Mouse (Mus musculus) ovary, postnatal 14 days (tissue): ENCODE measurements around the gene Nfasc.

Experiments
- DNase-seq: peaks from one replicate; pipeline ENCODE4 v3.0.0; 2022; ENCODE audit warnings: low spot score

Gene Nfasc

GRCm38 (mm10) chr1:132541171-132541823, 200.3 kb downstream of the Nfasc start:
- DNase-seq = no peak

GRCm38 (mm10) chr1:132540701-132541100, 200.9 kb downstream of the Nfasc start:
- no peak for DNase-seq

GRCm38 (mm10) chr1:132537736-132538135, 203.9 kb downstream of the Nfasc start:
- no peak for DNase-seq

DNA sequence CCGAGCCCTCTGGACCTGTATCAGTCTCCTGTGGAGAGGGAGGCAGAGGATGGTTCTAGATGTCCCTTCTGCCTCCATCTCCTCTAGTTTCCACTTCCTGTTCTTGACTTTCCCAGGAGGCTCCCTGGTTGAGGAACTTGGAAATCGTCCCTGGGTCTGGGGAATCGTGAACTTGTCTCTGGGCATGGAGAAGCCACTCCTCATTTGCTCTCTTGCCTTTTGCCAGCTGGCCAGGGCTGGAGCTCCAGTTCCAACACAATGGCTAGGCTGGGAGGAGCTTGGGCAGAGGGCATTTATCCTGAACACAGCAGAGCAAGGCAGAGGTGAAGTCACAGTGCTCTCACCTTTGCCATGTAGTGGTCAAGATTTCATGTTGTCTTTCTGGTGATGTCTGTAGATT, 205.2 kb downstream of the Nfasc start:
- DNase-seq = no peak

DNA sequence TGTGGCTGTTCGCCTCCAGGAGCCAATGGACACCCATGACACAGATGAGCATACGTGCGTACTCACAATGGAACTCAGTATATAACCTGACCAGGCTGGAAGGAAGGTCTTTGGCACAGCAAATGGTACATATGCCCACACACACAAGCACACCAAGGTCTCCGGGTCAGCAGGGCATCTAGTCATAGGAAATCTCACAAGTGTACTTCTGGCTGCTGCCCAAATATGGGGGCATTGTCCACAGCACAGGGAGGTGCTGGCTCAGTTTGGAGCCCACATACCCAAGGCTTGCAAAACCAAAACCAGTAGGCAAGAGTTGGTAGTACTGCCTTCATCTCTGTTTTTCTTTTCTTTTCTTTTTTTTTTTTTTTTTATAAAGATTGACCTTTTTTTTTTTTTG, 206.1 kb downstream of the Nfasc start:
- DNase-seq = no peak

GRCm38 (mm10) chr1:132533840-132534239, 207.8 kb downstream of the Nfasc start:
- no peak for DNase-seq

GRCm38 (mm10) chr1:132532521-132532920, 209.1 kb downstream of the Nfasc start:
- DNase-seq = no peak

DNA sequence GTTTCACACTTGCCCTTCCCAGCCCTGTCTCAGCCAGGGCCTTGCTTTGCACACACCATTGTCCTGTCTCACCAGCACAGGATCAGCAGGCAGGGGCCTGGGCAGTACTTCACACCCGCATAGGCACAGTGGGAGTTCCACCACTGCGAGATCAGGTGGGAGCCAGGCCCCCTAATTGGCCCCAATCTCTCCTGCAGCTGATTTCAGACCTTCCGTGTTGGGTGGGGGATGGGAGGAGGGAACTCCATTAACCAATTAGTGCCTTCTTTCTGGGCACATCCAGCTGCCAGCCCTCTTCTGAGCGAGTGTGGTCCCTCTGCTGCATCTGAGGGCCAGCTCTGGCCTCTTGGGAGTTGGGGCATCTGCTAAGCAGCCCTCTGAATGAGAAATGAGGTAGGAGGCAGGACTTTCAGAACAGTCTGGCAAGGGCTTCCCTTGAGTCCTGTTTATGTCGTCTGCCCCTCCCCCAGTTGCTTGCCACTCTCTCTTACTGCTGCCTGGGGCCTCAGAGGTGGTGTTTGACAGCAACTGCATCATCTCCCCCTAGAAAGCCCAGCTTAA, 210.9 kb downstream of the Nfasc start:
- no peak for DNase-seq

GRCm38 (mm10) chr1:132528647-132529334, 212.8 kb downstream of the Nfasc start:
- DNase-seq = no peak

DNA sequence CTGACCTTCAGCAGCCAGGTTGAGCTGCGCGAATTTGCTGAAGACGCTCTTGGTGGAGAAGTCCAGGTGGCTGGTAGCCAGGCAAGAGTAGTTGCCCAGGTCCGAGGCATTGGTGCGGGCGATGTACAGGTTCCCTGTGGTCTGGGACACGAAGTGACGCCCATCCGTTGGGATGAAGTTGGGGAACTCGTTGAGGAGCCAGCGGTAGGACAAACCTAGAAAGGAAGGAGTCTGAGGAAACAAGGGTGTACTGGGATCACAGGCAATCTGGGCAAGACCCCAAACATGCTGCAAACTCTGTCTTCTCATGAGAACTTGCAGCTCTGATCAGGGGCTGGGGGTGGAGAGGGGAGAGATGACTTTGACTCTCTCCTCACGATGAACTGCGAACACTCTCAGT, 213.5 kb downstream of the Nfasc start:
- no peak for DNase-seq

DNA sequence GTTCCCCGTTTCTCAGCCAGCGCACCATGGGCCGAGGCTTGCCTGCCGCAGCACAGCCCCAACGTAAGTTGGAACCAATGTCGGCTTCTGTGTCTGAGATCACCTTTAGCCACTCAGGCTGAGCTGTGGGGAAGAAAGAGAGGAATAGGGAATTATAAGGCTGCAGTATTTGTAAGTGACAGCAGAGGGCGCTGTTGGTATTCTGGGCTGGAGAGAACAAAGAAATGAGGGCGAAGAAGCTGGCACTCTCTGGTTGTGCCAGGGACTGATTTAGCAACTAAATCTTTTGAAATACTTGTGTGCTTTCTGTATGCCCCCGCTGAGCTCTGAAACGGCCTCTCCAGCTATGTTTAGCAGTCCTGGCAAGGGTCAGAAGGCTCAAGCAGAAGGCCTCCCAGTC, 215.8 kb downstream of the Nfasc start:
- peak; percentile 71 for DNase-seq

DNA sequence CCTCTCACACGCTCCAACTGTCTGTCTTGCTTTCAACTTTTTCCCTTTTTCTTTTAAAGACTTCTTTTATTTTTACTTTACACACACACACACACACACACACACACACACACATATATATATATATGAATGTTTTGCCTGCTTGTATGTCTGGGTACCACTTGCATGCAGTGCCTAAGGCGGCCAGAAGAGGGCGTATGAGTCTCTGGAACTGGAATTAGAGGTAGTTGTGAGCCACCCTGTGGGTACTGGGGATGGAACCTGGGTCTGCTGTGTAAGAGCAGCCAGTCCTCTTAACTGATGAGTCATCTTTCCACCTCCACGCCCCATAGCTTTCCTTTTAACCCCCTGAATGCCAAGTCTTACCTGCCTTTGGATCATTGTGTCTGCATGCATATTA, 217.7 kb downstream of the Nfasc start:
- DNase-seq = no peak

- DNase-seq = no peak
Observed at GRCm38 (mm10) chr1:132523048-132523447, 218.5 kb downstream of the Nfasc start.

GRCm38 (mm10) chr1:132520764-132521163, 220.8 kb downstream of the Nfasc start:
- peak; percentile 36 for DNase-seq

DNA sequence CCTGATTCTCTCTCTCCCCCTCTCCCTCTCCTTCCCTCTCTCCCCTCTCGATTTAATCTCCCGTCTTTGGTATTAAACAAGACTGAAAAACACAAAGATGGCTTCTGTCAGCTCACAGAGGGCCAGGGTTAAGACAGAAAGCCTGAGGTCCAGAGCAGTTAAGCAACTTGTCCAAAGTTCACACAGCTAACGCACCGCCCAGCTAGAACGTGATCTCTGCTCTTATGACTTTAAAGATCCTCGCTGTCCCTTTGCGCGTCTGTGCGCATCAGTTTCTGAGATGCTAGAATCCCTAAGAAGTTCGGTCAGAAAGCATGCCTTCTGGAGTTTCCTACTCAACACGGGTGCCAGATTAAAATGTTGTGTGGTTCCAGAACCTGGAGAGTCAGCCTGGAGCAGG, 221.9 kb downstream of the Nfasc start:
- no peak for DNase-seq

DNA sequence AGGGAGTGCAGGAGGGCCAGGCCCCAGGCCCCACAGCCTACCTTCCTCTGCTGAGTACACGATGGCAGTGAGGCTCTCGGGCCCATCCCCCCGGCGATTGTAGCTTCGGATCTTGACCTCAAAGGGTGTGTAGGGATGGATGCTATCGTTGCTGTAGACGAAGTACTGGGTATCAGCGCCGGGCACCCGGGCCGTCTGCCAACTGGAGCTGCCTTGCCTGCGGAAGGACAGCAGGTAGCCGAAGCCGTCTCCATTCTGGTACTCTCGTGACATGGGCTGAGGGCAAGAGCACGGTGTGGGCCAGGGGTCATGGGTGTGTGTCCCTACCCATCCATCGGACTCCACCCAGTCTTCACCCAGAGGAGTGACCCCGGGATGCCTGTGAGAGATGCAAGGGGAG, 223.0 kb downstream of the Nfasc start:
- DNase-seq = no peak

DNA sequence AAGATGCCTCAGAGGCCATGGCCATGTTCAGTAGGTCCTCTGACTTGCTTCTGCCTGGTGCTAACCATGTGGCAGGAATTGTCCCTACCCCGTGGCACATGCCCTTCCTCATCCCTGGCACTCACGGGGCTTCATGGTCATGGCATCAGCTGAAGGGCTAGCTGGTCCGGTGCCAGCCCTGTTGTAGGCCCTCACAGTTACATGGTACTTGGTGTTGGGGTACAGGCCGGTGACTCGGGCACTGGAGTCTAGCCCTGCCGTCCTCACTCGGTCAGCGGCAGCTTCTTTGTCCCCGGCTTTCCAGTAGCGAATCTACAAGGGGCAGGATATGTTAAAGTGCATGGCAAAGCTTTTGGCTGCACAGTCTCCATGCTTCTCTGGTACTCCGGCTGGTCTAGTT, 224.8 kb downstream of the Nfasc start:
- no peak for DNase-seq

DNA sequence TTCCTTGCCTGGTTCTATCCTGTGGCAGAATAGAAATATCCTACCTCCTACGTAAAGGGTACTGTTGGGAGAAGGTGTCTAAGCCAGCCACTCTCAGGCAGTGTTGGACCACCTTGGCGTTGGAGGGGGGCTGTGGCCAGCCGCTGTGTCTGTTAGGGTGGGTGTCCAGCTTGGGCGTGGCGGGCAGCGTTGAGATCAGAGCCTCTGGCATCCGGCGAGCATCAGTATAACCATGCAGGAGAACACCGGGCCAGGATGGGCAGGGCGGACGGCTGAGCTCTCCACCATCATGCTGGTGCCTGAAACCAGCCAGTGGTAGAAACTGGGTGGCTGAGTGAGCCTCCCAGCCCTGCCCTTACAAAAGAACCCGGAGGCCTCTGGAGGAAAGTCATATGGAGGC, 226.3 kb downstream of the Nfasc start:
- DNase-seq = no peak
